Mouse (Mus musculus): ENCODE measurements at regions not wholly inside any gene's neighbourhood (a gene's known extent, or its start where the extent isn't known, plus 50 kb on each side); places are given as distances from the start of the nearest gene placed in this dataset.

DNA sequence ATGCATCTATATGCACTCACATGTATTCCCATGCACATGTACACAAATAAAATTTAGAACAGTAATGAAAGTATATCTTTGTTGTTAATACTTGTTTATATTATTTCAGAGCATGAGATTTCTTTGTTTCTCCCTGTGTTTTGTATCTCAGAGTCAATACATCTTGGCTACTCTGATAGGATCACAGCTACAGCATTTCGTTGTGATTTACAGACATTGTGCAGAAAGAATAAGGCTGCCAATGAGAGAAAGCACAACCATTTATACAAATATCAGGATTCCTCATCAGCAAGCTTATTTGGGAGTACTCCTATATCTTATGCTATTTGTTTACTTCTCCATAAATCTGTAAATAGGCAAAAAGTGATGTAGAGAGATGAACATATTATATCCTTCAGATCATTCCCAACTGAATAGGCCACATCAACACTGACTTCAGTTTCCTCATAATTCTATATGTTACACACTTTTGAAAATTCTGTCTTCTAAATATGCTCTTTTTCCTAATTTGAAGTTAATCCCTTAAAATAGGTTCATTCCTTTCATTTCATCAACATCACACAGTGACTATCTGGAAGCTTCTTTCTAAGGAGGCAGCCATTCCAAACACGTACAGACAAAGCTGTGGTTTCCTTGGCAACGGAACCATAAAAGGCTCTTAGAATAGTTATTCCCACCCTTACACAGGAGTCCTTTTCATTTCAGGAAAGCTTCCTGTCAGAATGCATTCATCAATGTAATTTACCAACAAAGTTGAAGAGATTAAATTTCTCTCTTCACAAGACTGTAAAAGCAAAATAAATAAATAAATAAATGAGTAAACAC, 1160.3 kb upstream of the Foxg1 start:
- TF ChIP-seq CTCF (IDR thresholded peaks at IDR 0.05; ENCODE audit: borderline replicate concordance, extremely low read depth, insufficient read depth, insufficient read length) (no peak), POLR2A (IDR thresholded peaks at IDR 0.05; ENCODE audit: borderline replicate concordance, extremely low read depth, insufficient read depth, insufficient read length, poor library complexity, severe bottlenecking) (no peak)
